Mouse (Mus musculus) liver, adult 2 months (tissue): ENCODE measurements around the gene Selplg. TPM values are rescaled to one million over a fixed set of nuclear protein-coding genes. Genes with fewer than 3 reads are reported as not detected.

Experiments used
- DNase-seq: peaks from one replicate; pipeline ENCODE4 v3.0.0-alpha.2; 2011; ENCODE audit warnings: low read depth, low spot score; ENCODE audit errors: extremely low read depth
- H3K27ac ChIP-seq: fragments of 200-500 bp; replicated peaks from 2 replicates; pipeline ENCODE4 v1.5.1; 2012; ENCODE audit warnings: low read depth, mild to moderate bottlenecking, control low read depth, inconsistent platforms, low read length; ENCODE audit not compliant: insufficient read depth
- H3K27me3 ChIP-seq: fragments of 200-500 bp; 2 replicates; pipeline ENCODE4 v1.6.1; 2012; ENCODE audit warnings: mild to moderate bottlenecking, moderate library complexity, low read length, inconsistent platforms; ENCODE audit not compliant: control insufficient read depth, insufficient read depth
- H3K36me3 ChIP-seq: fragments of 200-500 bp; 2 replicates; pipeline ENCODE4 v1.6.1; 2012; ENCODE audit warnings: low read length, inconsistent platforms; ENCODE audit not compliant: control insufficient read depth, insufficient read depth
- H3K4me1 ChIP-seq: fragments of 200-500 bp; 2 replicates; pipeline ENCODE4 v1.6.1; 2011; ENCODE audit warnings: low read length; ENCODE audit not compliant: control insufficient read depth, insufficient read depth
- H3K4me3 ChIP-seq: fragments of 200-500 bp; 2 replicates; pipeline ENCODE4 v1.5.1; 2011; ENCODE audit warnings: low read depth, mild to moderate bottlenecking, control low read depth, low read length, moderate library complexity; ENCODE audit not compliant: insufficient read depth
- H3K79me2 ChIP-seq: fragments of 200-500 bp; 2 replicates; pipeline ENCODE4 v1.6.1; 2012; ENCODE audit warnings: inconsistent platforms, mild to moderate bottlenecking, low read length, moderate library complexity; ENCODE audit not compliant: control insufficient read depth, insufficient read depth
- H3K9ac ChIP-seq: fragments of 200-500 bp; 2 replicates; pipeline ENCODE4 v1.6.1; 2012; ENCODE audit warnings: low read depth, mild to moderate bottlenecking, control low read depth, inconsistent platforms, low read length
- CTCF ChIP-seq: fragments of 200-500 bp; IDR thresholded peaks from 2 replicates; pipeline ENCODE4 v1.5.1; 2011; ENCODE audit warnings: low read depth, low read length, control low read depth
- POLR2A ChIP-seq: fragments of 200-500 bp; IDR thresholded peaks from 2 replicates; pipeline ENCODE4 v1.6.1; 2011; ENCODE audit warnings: low read length, control low read depth; ENCODE audit not compliant: insufficient read depth; ENCODE audit errors: extremely low read depth
- WGBS: fragments of 180-500 bp; shearing (Covaris S2); methylation state at CpG from one replicate; pipeline ENCODE4 v1.1.7; 2018; 5-methylcytosine and 5-hydroxymethylcytosine counted together
- polyA plus RNA-seq: library from polyadenylated mRNA; depleted of rRNA; stranded (reverse); fragments of >200 nt; gene quantifications from 2 replicates; pipeline ENCODE4 v1.2.3, GENCODE M21; 2012
- total RNA-seq: library from RNA; depleted of rRNA; stranded (reverse); fragments of >200 nt; gene quantifications from 2 replicates; pipeline ENCODE4 v1.2.3, GENCODE M21; 2014

Selplg gene
- total and polyA plus RNA-seq, 2 experiments, result 1.1 to 6.2 TPM

DNA sequence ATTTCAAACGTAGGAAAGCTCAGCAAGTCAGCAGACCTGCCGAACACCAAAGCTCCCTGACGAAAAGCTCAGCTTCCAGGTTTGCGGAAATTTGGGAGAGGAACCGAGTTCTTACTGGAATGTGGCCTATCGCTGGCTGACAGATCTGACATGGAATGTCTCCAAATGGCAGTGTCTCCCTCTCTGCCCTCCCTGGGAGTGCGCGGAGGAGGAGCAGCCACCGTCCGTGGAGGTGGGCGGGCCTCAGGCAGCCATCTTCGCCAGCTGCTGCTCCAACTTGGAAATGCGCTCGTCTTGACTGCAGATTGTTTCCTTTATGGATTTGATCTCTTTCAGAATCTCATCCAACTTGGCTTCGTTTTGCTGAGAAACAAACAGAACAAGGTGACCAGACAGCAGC lies 11.7 kb upstream of the Selplg start:
- H3K27ac ChIP-seq, result no peak overlapping the region
- WGBS, result 82% methylated on average over 15 of the region's 15 CpGs

DNA sequence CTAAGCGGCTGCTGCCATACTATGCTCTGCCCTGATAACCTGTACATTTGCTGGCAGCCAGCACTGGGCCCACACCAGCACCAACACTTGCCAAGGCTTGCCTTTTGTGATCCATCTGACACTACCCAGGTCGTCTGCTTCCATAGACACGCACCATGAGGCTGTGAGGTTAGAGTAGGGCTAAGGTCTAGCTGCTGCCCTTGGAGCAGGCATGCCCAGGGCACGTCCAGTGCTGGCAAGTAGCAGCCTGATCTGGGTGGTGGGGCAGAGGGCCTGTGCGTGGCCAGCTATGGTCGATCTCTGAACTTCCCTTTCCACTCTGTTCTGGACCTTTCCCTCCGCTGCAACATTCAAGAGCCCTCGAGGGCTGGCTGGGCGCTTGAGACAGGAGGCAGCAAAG lies 10.5 kb upstream of the Selplg start:
- Histone ChIP-seq H3K36me3 (peaks cover 7% of the 10 kb centered on the region), H3K9ac (no peak overlapping the region), H3K79me2 (no peaks in the 10 kb centered on the region), H3K4me1 (no peaks in the 10 kb centered on the region), H3K27ac (no peak overlapping the region), H3K27me3 (no peaks in the 10 kb centered on the region), H3K4me3 (no peak overlapping the region)
- no peak for DNase-seq
- WGBS, result 85% methylated on average over 9 of the region's 9 CpGs
- TF ChIP-seq POLR2A (no peak), CTCF (no peak)

More for the DNA sequence above, 11.7 kb upstream of the Selplg start:
- no peak for DNase-seq
- TF ChIP-seq CTCF (no peak), POLR2A (no peak)
- H3K4me3 ChIP-seq, result no peak overlapping the region
- H3K27me3 ChIP-seq, result no peaks in the 10 kb centered on the region
- peaks cover 7% of the 10 kb centered on the region for H3K36me3 ChIP-seq
- no peak overlapping the region for H3K9ac ChIP-seq
- no peaks in the 10 kb centered on the region for H3K4me1 ChIP-seq
- no peaks in the 10 kb centered on the region for H3K79me2 ChIP-seq

DNA sequence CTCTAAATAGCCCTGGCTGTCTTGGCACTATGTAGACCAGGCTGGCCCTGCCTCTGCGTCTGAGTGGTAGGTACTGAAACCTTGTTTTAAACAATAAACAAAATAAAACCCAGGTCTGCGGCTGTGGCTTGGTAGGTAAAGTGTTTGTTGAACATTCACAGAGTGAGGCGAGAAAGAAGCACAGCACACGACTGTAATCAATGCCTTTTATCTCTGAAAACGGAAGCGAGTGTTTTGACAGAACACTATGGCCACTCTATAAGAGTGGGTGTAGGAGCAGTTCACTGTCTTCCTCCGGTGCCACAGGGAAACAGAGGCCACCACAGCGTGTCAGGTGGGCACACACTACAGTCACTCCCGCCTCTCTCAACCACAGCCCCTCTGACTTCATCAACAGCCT lies 9.8 kb upstream of the Selplg start:
- H3K4me1 ChIP-seq, result no peaks in the 10 kb centered on the region
- no peak overlapping the region for H3K9ac ChIP-seq
- no peaks in the 10 kb centered on the region for H3K79me2 ChIP-seq
- WGBS, result 84% methylated on average over 9 of the region's 9 CpGs
- no peak overlapping the region for H3K27ac ChIP-seq
- H3K36me3 ChIP-seq, result peaks cover 5% of the 10 kb centered on the region
- TF ChIP-seq CTCF, result no peak
- no peak for TF ChIP-seq POLR2A
- no peak overlapping the region for H3K4me3 ChIP-seq
- DNase-seq, result no peak
- H3K27me3 ChIP-seq, result no peaks in the 10 kb centered on the region

DNA sequence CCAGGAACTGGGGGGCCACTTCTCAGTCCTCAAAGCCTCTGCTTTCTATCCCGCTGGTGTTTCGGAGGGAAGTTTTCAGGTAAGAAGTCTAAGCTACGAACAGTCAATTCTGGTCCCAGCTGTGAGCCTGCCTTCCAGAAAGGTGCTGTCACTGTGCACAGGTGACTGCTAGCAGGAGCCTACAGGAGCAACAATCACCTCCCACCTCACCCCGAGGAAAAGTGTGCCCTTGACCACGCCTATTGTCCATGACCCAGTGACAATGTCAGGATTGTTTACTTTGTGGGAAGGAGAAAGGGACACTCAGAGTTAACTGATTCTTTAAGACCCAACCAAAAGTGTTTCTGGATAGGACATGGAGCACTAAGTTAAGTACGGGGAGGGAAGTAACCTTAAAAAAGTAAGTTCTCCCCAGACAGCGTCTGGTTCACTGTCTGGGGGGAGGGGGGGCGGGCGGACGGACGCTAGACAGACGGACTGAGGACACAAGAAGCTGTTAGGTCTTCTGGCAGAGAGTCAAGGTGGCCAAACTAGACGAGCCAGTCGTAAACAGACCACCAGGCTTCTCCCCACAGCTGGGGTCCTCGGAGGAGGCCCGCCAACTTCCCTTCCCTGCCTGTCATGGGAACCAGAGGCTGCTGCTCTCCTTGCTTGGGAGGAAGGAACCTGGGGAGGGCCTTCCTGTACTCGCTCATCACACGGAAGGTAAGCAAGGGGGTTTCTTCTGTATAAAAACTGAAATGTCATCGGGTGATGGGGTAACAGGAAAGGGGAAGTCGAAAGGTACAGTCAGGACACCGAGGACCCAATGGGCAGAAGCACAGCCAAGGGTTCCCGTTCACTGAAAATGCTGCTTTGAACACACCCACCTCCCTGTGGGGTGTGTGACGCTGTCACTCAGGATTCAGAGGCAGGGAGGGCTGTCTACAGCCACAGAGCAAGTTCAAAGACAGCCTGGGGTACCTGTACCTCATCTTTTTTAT lies 9.1 kb upstream of the Selplg start:
- Histone ChIP-seq H3K27ac (no peak overlapping the region), H3K79me2 (no peaks in the 10 kb centered on the region), H3K36me3 (peaks cover 5% of the 10 kb centered on the region), H3K9ac (no peak overlapping the region), H3K27me3 (no peaks in the 10 kb centered on the region), H3K4me1 (no peaks in the 10 kb centered on the region), H3K4me3 (no peak overlapping the region)
- TF ChIP-seq POLR2A (no peak), CTCF (no peak)
- 83% methylated on average over 23 of the region's 23 CpGs for WGBS
- DNase-seq, result no peak

DNA sequence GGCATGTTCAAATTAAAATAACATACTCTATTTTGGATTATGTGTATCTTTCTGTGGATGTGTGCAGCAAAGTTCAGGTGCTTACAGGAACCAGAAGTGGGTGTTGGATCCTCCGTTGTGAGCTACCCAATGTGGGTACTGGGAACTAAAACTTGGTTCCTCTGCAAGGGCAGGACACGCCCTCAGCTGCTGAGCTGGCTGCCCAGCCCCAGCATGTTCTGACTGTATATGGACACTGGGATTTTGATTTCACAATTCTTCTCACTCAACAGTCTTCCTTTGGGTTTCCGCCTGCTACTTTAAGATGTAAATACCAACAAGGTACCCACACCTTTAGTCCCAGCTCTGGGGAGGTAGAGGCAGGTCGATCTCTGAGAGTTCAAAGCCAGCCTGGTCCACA lies 8.0 kb upstream of the Selplg start:
- Histone ChIP-seq H3K4me3 (no peak overlapping the region), H3K27ac (no peak overlapping the region), H3K9ac (no peak overlapping the region), H3K36me3 (peaks cover 5% of the 10 kb centered on the region; the same call in 1 of the 2 replicates), H3K27me3 (no peaks in the 10 kb centered on the region), H3K79me2 (no peaks in the 10 kb centered on the region), H3K4me1 (no peaks in the 10 kb centered on the region)
- DNase-seq, result no peak
- no peak for TF ChIP-seq CTCF
- TF ChIP-seq POLR2A, result no peak
- 79% methylated on average over 4 of the region's 4 CpGs for WGBS

DNA sequence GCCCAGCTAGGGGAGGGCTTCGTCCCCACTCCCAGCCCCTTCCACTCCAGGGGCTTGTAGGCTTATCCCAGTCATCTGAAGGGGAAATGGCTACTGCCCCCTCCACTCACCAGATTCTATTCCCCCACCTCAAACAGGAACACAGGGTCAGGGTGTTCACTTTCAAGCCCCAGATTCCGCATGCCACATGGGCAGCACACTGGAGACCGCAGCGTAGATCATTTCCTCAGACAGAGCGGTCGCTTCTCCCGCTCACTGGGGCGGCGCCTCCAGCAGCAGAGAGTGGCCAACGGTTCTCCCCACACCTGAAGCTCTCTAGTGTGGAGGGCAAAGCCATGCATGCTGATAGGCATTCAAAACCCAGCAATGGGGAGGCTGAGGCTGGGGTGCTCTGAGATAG lies 4.5 kb upstream of the Selplg start:
- WGBS, result 86% methylated on average over 10 of the region's 10 CpGs
- TF ChIP-seq POLR2A (no peak), CTCF (no peak)
- no peak for DNase-seq
- H3K36me3 ChIP-seq, result no peaks in the 10 kb centered on the region
- no peaks in the 10 kb centered on the region for H3K79me2 ChIP-seq
- H3K9ac ChIP-seq, result no peak overlapping the region
- no peaks in the 10 kb centered on the region for H3K27me3 ChIP-seq
- H3K4me3 ChIP-seq, result no peak overlapping the region
- H3K27ac ChIP-seq, result no peak overlapping the region
- no peaks in the 10 kb centered on the region for H3K4me1 ChIP-seq
